Mouse (Mus musculus) right cerebral cortex, postnatal 36 days (tissue): Measurements from ENCODE around the gene Mcm2.

Experiments
- DNase-seq, 2 experiments: peaks; one replicate each; pipeline ENCODE4 v3.0.0; 2022; ENCODE audit warnings: low spot score in 2 of 2, mixed read lengths in 1 of 2

Mcm2 gene

GRCm38 (mm10) chr6:88889410-88890042 lies 9.1 kb downstream of the Mcm2 start:
- DNase-seq: no peak

- DNase-seq: no peak
Observed at GRCm38 (mm10) chr6:88886417-88886967, 12.1 kb downstream of the Mcm2 start.

GRCm38 (mm10) chr6:88885644-88886416 lies 12.8 kb downstream of the Mcm2 start:
- DNase-seq: no peak

- DNase-seq: no peak
Observed at GRCm38 (mm10) chr6:88884690-88885089, 13.9 kb downstream of the Mcm2 start.

- DNase-seq: no peak
Observed at GRCm38 (mm10) chr6:88884195-88884594, 14.4 kb downstream of the Mcm2 start.

GRCm38 (mm10) chr6:88881334-88881733 lies 17.2 kb downstream of the Mcm2 start:
- DNase-seq: no peak

GRCm38 (mm10) chr6:88879471-88879870 lies 19.1 kb downstream of the Mcm2 start:
- no peak for DNase-seq

GRCm38 (mm10) chr6:88874868-88875508 lies 23.6 kb downstream of the Mcm2 start, which contains the start of gene Podxl2:
TSS of gene Podxl2 (minus strand) at chr6:88875044.
- DNase-seq: peak; percentile 80 to 81

- DNase-seq: no peak
Observed at GRCm38 (mm10) chr6:88873965-88874867, 24.4 kb downstream of the Mcm2 start.

GRCm38 (mm10) chr6:88872811-88873210 lies 25.8 kb downstream of the Mcm2 start:
- no peak for DNase-seq

GRCm38 (mm10) chr6:88871546-88871945 lies 27.0 kb downstream of the Mcm2 start:
- peak in 1 of 2 experiments; percentile 48 for DNase-seq

- no peak for DNase-seq
Observed at GRCm38 (mm10) chr6:88870594-88870993, 28.0 kb downstream of the Mcm2 start.

GRCm38 (mm10) chr6:88869459-88869858 lies 29.1 kb downstream of the Mcm2 start:
- peak in 1 of 2 experiments; percentile 48 for DNase-seq

GRCm38 (mm10) chr6:88865704-88866103 lies 32.9 kb downstream of the Mcm2 start:
- no peak for DNase-seq

GRCm38 (mm10) chr6:88860914-88861313 lies 37.7 kb downstream of the Mcm2 start:
- DNase-seq: no peak

- no peak for DNase-seq
Observed at GRCm38 (mm10) chr6:88858341-88858740, 40.2 kb downstream of the Mcm2 start.

GRCm38 (mm10) chr6:88857830-88858229 lies 40.8 kb downstream of the Mcm2 start:
- no peak for DNase-seq

- no peak for DNase-seq
Observed at GRCm38 (mm10) chr6:88857249-88857648, 41.3 kb downstream of the Mcm2 start.

GRCm38 (mm10) chr6:88855636-88856035 lies 42.9 kb downstream of the Mcm2 start:
- DNase-seq: no peak

GRCm38 (mm10) chr6:88854509-88854908 lies 44.1 kb downstream of the Mcm2 start:
- no peak for DNase-seq

- DNase-seq: no peak
Observed at GRCm38 (mm10) chr6:88850034-88850433, 48.5 kb downstream of the Mcm2 start.
